Mouse (Mus musculus): ENCODE measurements around the gene 4930432K21Rik. TPM values are rescaled to one million over a fixed set of nuclear protein-coding genes. Genes with fewer than 3 reads are reported as not detected.

Gene 4930432K21Rik
- polyA plus RNA-seq, 1 experiment from 2014 or later = 1.00 TPM

DNA sequence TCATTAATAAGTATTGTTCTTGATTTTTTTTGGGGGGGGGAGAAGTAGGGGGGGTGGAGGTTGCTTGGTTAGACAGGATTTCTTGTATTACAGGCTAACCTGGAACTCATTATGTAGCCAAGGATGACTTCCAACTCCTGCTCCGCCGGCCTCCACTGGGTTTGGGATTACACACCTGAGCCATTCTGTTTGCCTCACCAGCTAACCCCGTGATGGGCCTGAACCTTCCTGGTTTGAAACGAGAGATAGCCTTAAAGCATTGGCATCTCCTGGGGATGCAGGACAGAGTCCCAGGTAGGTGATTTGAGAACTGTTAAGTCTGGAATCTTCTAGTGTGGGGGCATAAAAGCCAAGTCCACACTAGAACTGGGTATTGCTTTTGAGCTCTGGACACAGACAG, 45.3 kb downstream of the 4930432K21Rik start:
- H3K27me3 ChIP-seq (replicated peaks) = no peaks in the 10 kb centered on the region
- no peak overlapping the region; the same call in 1 of the 2 replicates for H3K9ac ChIP-seq
- H3K27ac ChIP-seq (ENCODE audit: poor library complexity, severe bottlenecking) = peak overlapping the region; percentile 95; the same call in 1 of the 2 replicates
- no peaks in the 10 kb centered on the region for H3K36me3 ChIP-seq
- H3K4me1 ChIP-seq (replicated peaks) = peaks cover 23% of the 10 kb centered on the region
- H3K9me3 ChIP-seq (replicated peaks) = no peaks in the 10 kb centered on the region
- no peak overlapping the region for H3K4me3 ChIP-seq
- H3K4me2 ChIP-seq = no peak overlapping the region
- no peak for ATAC-seq (ENCODE audit: insufficient number of reproducible peaks, low FRiP score)
- 82% methylated on average over 4 of the region's 4 CpGs for WGBS

GRCm38 (mm10) chr8:84193566-84193965, 45.7 kb downstream of the 4930432K21Rik start:
- Histone ChIP-seq H3K27ac (ENCODE audit: poor library complexity, severe bottlenecking) (no peak overlapping the region), H3K36me3 (no peaks in the 10 kb centered on the region), H3K27me3 (replicated peaks) (no peaks in the 10 kb centered on the region), H3K4me2 (no peak overlapping the region), H3K4me3 (no peak overlapping the region), H3K9ac (no peak overlapping the region), H3K4me1 (replicated peaks) (peaks cover 27% of the 10 kb centered on the region), H3K9me3 (replicated peaks) (no peaks in the 10 kb centered on the region)
- 78% methylated on average over 5 of the region's 5 CpGs for WGBS
- no peak for ATAC-seq (ENCODE audit: insufficient number of reproducible peaks, low FRiP score)

DNA sequence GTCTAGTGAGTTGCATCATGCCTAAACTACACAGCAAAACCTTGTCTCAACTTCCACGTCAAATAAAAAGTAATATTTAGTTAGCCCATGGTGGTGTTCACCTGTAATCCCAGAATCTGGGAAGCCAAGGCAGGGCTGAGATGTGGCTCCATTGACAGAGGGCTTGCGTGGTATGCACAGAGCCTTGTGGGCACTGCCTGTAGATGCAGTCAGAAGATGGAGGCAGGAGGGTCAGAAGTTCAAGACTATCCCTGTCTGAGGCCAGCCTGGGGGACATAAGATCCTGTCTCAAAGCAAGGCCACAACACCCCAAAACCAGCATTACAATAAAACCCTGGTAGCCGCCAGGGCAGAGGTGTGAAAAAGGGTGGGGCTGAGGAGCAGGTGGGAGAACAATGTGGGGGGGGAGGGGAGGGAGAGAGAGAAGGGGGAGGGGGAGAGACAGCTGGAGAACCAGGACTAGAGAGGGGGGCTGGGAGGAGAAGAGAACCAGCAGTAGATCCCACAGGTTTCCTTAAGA, 46.5 kb downstream of the 4930432K21Rik start:
- no peak overlapping the region for H3K9ac ChIP-seq
- H3K36me3 ChIP-seq = no peaks in the 10 kb centered on the region
- WGBS = 72% methylated on average over 3 of the region's 3 CpGs
- no peak overlapping the region for H3K27ac ChIP-seq (ENCODE audit: poor library complexity, severe bottlenecking)
- H3K4me2 ChIP-seq = no peak overlapping the region
- no peaks in the 10 kb centered on the region for H3K27me3 ChIP-seq (replicated peaks)
- no peak overlapping the region for H3K4me3 ChIP-seq
- H3K4me1 ChIP-seq (replicated peaks) = peaks cover 34% of the 10 kb centered on the region
- no peak for ATAC-seq (ENCODE audit: insufficient number of reproducible peaks, low FRiP score)
- no peaks in the 10 kb centered on the region for H3K9me3 ChIP-seq (replicated peaks)

GRCm38 (mm10) chr8:84197141-84197921, 49.5 kb downstream of the 4930432K21Rik start:
- H3K4me1 ChIP-seq (replicated peaks) = peaks cover 50% of the 10 kb centered on the region
- H3K27ac ChIP-seq (ENCODE audit: poor library complexity, severe bottlenecking) = peak overlapping the region; percentile 93
- 0 out of 2 replicates have a peak, but pooled peaks cover 4% of the 10 kb centered on the region for H3K36me3 ChIP-seq
- H3K4me3 ChIP-seq = peak overlapping the region; percentile 56
- ATAC-seq (ENCODE audit: insufficient number of reproducible peaks, low FRiP score) = peak; percentile 40
- H3K9me3 ChIP-seq (replicated peaks) = no peaks in the 10 kb centered on the region
- H3K4me2 ChIP-seq = peak overlapping the region; percentile 77
- 3% methylated on average over 43 of the region's 43 CpGs for WGBS
- H3K9ac ChIP-seq = peak overlapping the region; percentile 79
- H3K27me3 ChIP-seq (replicated peaks) = no peaks in the 10 kb centered on the region

- peak overlapping the region; percentile 77 for H3K4me2 ChIP-seq
- peak overlapping the region; percentile 93 for H3K27ac ChIP-seq (ENCODE audit: poor library complexity, severe bottlenecking)
- no peaks in the 10 kb centered on the region for H3K27me3 ChIP-seq (replicated peaks)
- 2% methylated on average over 30 of the region's 30 CpGs for WGBS
- peaks cover 52% of the 10 kb centered on the region for H3K4me1 ChIP-seq (replicated peaks)
- H3K36me3 ChIP-seq = 0 out of 2 replicates have a peak, but pooled peaks cover 6% of the 10 kb centered on the region
- H3K9ac ChIP-seq = peak overlapping the region; percentile 79
- ATAC-seq (ENCODE audit: insufficient number of reproducible peaks, low FRiP score) = peak; percentile 85
- H3K4me3 ChIP-seq = peak overlapping the region; percentile 56
- H3K9me3 ChIP-seq (replicated peaks) = no peaks in the 10 kb centered on the region
Measured at GRCm38 (mm10) chr8:84197922-84198774, 50.3 kb downstream of the 4930432K21Rik start.

DNA sequence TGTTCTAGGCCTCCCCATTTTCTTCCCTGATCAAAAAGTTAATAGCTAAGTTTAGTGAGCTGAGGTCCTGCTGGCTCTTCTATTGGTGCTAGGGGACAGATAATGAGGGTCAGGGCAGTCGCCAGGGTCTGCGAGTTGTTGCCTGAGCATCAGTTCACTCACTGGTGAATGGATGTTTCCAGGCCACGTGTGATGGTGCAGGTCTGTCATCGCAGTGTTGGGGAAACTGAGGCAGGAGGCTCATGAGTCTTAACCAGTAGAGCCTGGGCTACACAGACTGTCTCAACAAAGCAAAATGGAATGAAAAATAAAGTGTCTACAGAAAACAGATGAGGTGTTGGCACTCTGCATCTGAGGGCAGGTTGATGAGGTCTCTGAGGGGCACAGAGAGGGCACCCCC, 51.0 kb downstream of the 4930432K21Rik start:
- WGBS = 33% methylated on average over 4 of the region's 4 CpGs
- Histone ChIP-seq H3K27ac (ENCODE audit: poor library complexity, severe bottlenecking) (peak overlapping the region; percentile 93), H3K4me1 (replicated peaks) (peaks cover 56% of the 10 kb centered on the region), H3K4me2 (peak overlapping the region; percentile 77), H3K4me3 (no peak overlapping the region), H3K9me3 (replicated peaks) (no peaks in the 10 kb centered on the region), H3K27me3 (replicated peaks) (no peaks in the 10 kb centered on the region), H3K36me3 (0 out of 2 replicates have a peak, but pooled peaks cover 6% of the 10 kb centered on the region), H3K9ac (no peak overlapping the region)
- ATAC-seq (ENCODE audit: insufficient number of reproducible peaks, low FRiP score) = no peak

DNA sequence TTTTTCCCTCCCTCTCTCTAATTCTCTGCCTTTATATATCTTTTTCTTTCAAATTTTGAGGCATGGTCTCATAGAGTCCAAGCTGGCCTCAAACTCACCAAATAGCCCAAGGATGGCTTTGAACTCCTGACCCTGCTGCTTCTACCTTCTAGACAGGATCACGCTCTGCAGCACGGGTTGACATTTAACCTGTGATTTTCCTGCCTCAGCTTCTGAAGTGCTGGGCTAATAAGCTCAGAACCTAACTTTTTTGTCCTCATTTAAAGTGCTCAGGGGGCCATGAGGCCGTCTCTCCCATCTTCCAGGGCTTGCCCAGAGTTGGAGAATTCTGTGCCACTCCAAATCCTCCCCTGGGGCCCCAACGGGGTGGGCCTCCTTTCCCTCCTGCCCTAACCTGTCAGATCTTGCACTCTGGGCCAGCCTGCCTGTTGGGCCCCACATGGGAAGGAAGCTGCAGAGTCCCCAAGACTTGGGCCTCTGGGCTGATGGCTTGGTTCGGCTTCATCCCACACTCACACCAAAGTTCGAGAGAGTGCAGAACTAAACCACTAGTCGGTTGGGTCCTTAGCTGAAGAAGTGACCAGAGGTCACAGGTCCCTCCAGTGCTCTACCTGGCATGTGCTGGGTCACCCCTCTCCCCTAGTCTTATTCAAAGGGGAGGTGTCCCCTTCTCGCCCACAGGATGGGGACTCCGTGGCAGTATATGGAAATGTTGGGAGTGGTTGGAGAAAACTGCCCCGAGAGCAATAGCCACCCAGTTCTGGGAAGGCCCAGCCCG, 51.7 kb downstream of the 4930432K21Rik start:
- 59% methylated on average over 11 of the region's 11 CpGs for WGBS
- no peak for ATAC-seq (ENCODE audit: insufficient number of reproducible peaks, low FRiP score)
- peak overlapping the region; percentile 96 for H3K4me2 ChIP-seq
- H3K36me3 ChIP-seq = 0 out of 2 replicates have a peak, but pooled peaks cover 6% of the 10 kb centered on the region
- H3K9me3 ChIP-seq (replicated peaks) = no peaks in the 10 kb centered on the region
- H3K4me3 ChIP-seq = no peak overlapping the region
- peak overlapping the region; percentile 94 for H3K9ac ChIP-seq
- no peaks in the 10 kb centered on the region for H3K27me3 ChIP-seq (replicated peaks)
- peaks cover 62% of the 10 kb centered on the region for H3K4me1 ChIP-seq (replicated peaks)
- H3K27ac ChIP-seq (ENCODE audit: poor library complexity, severe bottlenecking) = peak overlapping the region; percentile 93

DNA sequence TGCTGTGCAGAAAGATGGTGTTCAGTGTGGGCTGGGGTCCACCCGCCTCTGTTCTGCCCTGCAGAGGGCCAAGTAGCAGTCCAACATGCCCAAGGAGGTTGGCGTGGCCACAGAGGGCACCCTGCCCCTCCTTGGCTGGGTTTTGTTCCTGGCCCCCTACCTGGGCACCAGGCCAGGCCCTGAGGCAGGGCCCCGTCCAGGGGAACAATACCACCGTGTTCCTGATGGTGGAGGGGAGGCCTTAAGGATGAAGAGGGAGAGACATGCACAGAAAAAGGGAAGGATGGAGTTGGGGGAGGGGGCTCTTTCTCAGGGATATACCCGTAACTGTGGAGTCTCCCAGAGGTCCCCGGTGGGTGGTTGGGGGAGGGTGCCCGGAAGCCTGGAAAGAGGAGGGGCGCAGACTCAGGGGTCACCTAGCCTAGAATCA, 52.3 kb downstream of the 4930432K21Rik start:
- peak overlapping the region; percentile 94 for H3K9ac ChIP-seq
- ATAC-seq (ENCODE audit: insufficient number of reproducible peaks, low FRiP score) = no peak
- H3K4me3 ChIP-seq = peak overlapping the region; percentile 83
- WGBS = 23% methylated on average over 8 of the region's 8 CpGs
- H3K9me3 ChIP-seq (replicated peaks) = no peaks in the 10 kb centered on the region
- peak overlapping the region; percentile 96 for H3K4me2 ChIP-seq
- H3K36me3 ChIP-seq = peaks cover 11% of the 10 kb centered on the region
- H3K27ac ChIP-seq (ENCODE audit: poor library complexity, severe bottlenecking) = peak overlapping the region; percentile 93
- H3K4me1 ChIP-seq (replicated peaks) = peaks cover 62% of the 10 kb centered on the region
- H3K27me3 ChIP-seq (replicated peaks) = no peaks in the 10 kb centered on the region

DNA sequence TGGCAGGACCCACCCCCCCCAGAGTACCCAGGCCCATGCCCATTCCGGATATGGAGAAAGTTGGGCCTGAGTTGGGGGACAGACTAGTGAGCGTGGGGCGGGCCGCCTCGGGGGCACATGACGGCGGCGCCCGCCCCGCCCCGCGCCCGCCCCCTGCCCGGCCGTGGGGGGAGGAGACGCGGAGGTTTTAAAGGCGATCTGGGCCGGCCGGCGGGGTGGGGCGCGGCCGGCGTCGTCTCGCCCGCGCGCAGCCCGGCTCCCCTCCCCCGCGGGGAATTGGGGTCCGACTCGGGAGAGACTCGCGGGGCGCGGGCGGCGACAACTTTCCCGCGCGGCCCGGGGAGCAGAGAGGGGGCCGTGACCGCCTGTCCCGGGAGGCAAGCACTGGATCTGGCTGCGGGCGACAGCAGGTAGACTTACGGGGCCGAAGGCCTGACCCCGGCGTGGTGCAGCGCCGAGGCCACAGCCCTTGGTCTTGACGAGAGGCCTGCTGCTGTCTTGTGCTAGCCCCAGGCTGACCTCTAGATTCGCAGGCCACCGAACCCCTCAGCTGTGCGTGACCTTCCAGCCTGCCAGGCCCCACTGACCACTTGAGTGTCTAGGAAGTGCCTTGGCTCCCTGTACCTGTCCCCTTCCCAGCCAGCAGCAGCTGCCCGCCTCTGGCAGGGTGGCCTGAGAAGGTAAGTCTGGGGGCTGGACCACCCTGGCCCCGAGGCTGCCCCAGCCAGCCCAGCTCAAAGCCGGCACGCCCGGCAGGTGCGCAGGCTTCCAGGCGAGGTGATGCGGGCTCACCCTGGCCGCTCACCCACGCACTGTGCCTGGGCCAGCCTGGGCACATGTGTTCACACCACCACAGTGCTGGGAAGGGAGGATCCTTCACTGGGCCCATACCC, 53.1 kb downstream of the 4930432K21Rik start:
- ATAC-seq (ENCODE audit: insufficient number of reproducible peaks, low FRiP score) = peak; percentile 62
- Histone ChIP-seq H3K9me3 (replicated peaks) (no peaks in the 10 kb centered on the region), H3K9ac (peak overlapping the region; percentile 94), H3K4me1 (replicated peaks) (peaks cover 62% of the 10 kb centered on the region), H3K27ac (ENCODE audit: poor library complexity, severe bottlenecking) (peak overlapping the region; percentile 93), H3K4me2 (peak overlapping the region; percentile 96), H3K36me3 (peaks cover 19% of the 10 kb centered on the region), H3K27me3 (replicated peaks) (no peaks in the 10 kb centered on the region), H3K4me3 (peak overlapping the region; percentile 83)
- WGBS = 4% methylated on average over 53 of the region's 70 CpGs

Measured in heart, embryonic 12.5 days (tissue).